Mouse (Mus musculus) mature B cell (primary cell): ENCODE results near the gene Fgfr1op.
"Not testable (repeated sequence)": the region's sequence is repeated elsewhere in the genome, so short reads cannot be mapped to it uniquely, and the experiment has no call there.

Source experiments
- in situ Hi-C: fragments of 300-500 bp; cut with MboI; formaldehyde crosslinking; loops from 2 replicates; pipeline ENCODE4 v1.14.3; 2019

Fgfr1op gene

DNA sequence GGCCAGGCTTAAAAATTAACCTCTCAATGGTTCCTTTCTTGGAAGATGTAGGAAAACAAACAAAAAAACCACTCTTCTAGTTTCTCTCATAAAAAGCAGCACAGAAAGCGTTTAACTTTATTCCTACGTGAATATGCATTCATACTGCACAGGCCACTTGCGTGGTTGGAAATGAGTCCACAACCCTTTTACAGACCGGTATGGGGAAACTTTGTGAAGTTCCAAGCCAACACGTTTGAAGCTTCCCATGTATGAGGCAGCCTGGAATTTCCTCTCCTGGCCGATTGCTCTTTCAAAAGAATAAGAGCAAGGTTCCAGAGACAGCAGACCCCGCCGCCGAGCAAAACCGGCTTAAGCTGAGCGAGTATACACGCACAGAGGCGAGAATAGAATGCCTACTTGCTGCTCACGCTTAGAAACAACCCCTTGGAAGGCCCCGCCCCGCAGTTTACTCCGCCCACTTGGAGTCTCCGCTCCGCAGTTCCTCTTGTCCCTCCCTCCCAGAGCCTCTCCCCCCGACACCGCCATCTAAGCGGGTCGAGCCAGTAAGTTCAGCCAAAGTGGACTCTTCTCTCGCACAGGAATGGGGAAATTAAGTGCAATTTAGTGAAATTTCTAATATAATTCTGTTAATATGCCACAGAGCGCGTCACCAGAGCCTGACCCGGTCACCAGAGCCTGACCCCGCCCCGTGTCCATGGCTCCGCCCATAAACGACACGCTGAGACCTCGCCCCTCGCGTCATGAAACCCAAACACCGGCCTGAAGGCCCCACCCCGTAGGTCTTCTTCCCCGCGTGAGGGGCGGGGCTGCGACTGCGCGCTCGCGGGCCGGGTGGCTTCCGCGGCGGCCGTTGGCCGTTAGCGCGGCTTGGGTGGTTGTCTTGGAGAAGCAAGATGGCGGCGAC lies at the start of gene Fgfr1op:
TSS of gene Fgfr1op (plus strand) at position 801 of the 907 bp plus-strand sequence.
- in situ Hi-C loops: not testable (repeated sequence)

GRCm38 (mm10) chr17:8116378-8116777 lies 48.9 kb upstream of the Fgfr1op start:
- in situ Hi-C loops: not testable (repeated sequence)

DNA sequence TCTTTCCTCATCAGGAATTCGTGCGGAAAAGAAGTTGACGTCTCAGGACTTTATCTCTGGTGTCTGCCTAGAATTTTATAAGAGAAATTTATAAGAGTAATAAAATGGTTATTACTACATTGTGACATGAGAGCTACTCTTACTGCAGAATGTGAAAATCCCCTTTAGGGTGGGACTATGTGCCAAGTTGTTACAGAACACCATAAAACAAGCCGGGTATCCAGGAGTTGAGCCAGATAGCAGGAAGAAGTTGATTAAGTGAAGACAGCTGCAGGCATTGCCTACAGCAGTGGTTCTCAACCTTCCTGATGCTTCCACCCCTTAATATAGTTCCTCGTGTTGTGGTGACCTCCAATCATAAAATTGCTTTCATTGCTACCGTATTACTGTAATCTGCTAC lies 48.4 kb upstream of the Fgfr1op start:
- in situ Hi-C loops: not testable (repeated sequence)

DNA sequence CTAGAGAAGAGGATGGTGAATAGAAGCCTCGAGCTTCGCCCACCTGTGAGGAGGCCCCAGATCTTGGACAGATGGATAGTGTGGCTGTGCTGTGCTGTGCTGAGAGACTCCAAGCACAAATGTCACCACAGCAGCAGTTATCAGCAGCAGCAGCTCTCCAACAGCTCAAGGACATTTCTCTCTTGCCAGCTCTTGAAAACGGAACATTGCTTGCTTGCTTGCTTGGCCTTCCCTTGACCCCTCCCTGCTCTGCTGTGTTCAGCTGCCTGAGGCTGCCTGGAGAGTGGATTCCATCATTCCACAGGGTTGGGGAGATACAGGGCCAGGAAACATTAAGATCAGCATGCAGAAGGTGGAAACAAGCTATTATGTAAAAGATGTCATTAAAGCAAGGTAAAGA lies 42.3 kb upstream of the Fgfr1op start:
- in situ Hi-C loops: not testable (repeated sequence)

GRCm38 (mm10) chr17:8124586-8124985 lies 40.7 kb upstream of the Fgfr1op start:
- in situ Hi-C loops: not testable (repeated sequence)

DNA sequence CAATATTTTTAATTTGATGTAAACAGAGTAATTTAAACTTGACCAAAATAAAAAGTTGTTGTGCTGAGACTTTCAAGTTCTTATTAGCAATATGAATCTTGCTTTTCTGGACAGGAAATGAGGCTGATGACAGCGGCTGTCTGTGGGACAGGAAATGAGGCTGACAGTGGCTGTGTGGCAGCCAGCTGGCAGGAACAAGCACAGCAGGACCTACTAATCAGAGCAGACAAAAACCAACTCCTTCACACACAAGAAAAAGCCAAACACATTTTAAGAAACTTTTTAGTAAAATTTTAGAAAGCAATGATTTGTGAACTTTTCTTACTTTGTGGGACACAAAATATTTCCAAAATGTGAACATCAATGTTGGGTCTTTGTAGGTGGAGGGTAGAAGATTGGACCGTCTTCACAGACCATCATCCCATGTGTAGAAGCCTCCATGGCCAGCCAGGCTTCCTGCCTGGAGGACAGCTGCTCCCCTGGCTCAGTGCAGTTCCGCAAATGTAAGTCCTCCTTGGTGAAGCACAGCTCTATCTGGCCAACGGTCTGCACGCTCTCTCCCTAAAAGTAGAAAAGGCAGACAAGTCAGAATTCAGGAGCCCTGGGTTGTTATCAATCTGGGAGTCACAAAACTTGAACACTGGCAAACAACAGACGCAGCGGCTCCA lies 36.8 kb upstream of the Fgfr1op start:
- in situ Hi-C loops: not testable (repeated sequence)

GRCm38 (mm10) chr17:8129578-8129977 lies 35.7 kb upstream of the Fgfr1op start:
- in situ Hi-C loops: not testable (repeated sequence)

GRCm38 (mm10) chr17:8130849-8131248 lies 34.5 kb upstream of the Fgfr1op start:
- in situ Hi-C loops: not testable (repeated sequence)

- in situ Hi-C loops: not testable (repeated sequence)
Observed at GRCm38 (mm10) chr17:8138116-8138515, 27.2 kb upstream of the Fgfr1op start.

- in situ Hi-C loops: not testable (repeated sequence)
Observed at GRCm38 (mm10) chr17:8140210-8140609, 25.1 kb upstream of the Fgfr1op start.

DNA sequence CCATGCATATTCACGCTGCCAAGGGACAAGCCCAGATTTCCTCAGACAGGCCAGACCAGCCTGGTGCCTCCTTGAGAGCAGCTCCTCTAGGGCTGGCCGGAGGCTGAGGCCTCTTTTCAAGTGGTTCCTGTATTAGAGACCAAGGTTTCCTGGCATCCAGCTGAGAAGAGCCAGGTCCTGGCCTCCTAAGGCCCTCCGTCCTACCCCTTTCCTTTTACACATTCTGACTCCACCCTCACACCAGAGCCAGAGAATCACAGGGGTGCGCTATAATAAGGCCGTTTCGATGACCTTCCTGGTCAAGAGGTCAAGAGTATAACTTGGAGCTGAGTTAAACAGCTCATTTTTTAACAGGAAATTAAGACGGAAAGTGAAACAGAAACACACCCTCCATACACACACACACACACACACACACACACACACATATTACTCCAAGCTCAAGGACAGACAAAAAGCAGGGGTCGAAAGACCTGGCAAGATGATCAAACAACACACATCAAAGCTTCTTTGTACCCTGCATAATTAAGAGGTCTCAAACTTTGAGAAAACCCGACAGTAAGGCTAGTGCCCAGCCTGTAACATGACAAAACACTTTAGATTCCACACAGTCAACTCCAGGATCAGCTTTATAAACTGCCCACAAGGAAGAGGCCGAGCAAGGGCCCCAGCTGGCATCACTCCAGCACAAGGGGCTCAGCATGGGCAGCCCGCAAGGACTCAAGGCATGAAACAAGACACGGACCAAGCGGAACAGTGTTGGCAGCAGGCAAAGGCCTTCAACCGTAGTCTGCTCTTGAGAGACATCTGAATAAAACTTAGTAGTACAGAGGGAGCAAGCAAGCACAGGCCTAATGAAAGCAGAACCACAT lies 21.3 kb upstream of the Fgfr1op start:
- in situ Hi-C loops: not testable (repeated sequence)

GRCm38 (mm10) chr17:8146931-8147330 lies 18.4 kb upstream of the Fgfr1op start:
- in situ Hi-C loops: not testable (repeated sequence)

DNA sequence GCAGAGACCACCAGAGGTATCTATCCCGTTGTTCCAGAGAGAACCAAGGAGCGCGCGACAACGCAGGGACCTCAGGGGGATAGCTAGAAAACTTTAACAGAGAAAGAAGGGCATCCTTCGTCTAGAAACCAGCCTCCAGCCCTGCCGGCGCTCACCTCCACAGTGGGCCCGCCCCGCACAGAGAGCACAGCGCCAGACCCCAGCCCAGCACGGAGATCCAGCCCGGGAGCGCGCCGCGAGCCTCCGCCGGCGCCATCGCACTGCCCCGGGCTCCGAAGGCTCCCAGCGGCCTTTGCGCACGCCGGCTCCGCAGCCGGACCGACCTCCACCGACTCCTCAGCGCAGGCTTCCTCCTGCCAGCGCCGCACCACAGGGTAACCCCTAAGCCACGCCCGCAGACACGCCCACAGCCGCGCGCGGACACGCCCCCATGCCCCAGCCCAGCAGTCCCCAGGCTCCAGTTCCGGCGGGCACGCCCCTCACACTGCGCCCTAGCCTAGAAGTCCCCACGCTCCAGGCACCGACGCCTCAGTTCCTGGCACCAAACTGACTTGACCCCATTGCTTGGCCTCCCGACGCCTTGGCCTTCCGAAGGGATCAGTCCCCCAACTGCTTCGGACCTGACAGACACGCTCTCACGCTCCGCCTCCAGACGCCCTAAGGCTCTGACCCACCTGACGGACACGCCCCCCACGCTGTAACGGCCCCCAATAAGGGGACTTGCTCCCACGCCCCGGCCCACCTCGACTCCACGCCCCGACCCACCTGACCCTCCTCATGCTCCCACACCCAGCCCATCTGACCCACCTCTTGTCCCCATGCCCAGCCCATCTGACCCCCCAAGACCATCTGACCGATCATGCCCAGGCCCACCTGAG lies 17.6 kb upstream of the Fgfr1op start, which contains the start of the genes Gm49673 and Rnaset2a:
TSS of gene Gm49673 (minus strand) at position 350 of the 878 bp plus-strand sequence.
TSS of gene Rnaset2a (minus strand) at position 659 of the 878 bp plus-strand sequence.
- in situ Hi-C loops: not testable (repeated sequence)

GRCm38 (mm10) chr17:8155010-8155409 lies 10.3 kb upstream of the Fgfr1op start:
- in situ Hi-C loops: not testable (repeated sequence)

- in situ Hi-C loops: not testable (repeated sequence)
Observed at GRCm38 (mm10) chr17:8155982-8156381, 9.3 kb upstream of the Fgfr1op start.

GRCm38 (mm10) chr17:8158627-8159026 lies 6.7 kb upstream of the Fgfr1op start:
- in situ Hi-C loops: not testable (repeated sequence)

GRCm38 (mm10) chr17:8160969-8161368 lies 4.3 kb upstream of the Fgfr1op start:
- in situ Hi-C loops: not testable (repeated sequence)

- in situ Hi-C loops: not testable (repeated sequence)
Observed at GRCm38 (mm10) chr17:8165608-8165945, 276 bp downstream of the Fgfr1op start.

- in situ Hi-C loops: not testable (repeated sequence)
Observed at GRCm38 (mm10) chr17:8165977-8166376, 676 bp downstream of the Fgfr1op start.

GRCm38 (mm10) chr17:8166454-8166853 lies 1.2 kb downstream of the Fgfr1op start:
- in situ Hi-C loops: not testable (repeated sequence)

GRCm38 (mm10) chr17:8167436-8167835 lies 2.1 kb downstream of the Fgfr1op start:
- in situ Hi-C loops: not testable (repeated sequence)
